In the genomic region with DNA sequence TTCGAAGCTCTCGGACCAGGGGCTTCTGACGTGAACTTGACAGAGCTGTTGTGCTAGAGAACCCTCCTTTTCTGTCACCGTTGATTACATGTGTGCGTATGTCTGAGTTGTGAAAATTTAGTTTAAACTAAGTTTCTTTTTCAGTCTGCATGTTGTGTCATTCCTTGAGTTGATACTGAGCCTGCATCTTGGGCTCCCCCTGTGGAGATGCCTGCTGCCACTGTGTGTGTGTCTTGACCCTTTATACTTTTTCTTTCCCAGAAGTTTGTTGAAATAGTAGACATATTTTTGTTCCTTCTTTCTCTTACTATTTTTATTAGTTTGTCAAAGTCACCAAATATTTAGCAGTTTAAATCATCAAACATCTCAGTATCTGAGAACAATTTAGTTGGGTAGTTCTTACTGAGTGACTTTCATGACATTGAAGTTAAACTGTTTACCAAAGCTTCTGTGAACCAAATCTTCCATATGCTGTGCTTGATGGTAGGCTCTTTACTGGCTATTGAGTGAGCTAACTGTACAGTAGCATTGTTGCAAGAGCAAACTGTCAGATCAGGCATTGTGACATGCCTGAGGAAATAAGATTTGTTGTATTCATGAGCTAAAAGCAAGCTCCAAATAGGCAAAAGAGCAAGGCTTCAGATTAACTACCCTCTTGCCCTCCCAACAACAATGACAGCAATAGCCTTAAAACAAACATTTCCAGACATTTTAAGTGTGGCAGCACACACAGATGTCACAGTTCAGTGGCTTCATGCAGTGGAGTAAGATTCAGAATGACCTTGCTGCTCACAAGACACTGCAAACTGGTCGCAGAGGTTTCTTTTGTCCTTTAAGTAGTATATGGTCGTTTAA, we compare ENCODE assay signal across 19 mouse cellular contexts. TPM values are rescaled to one million over a fixed set of nuclear protein-coding genes. Genes with fewer than 3 reads are reported as not detected.
DNase-seq lines count a peak whose midpoint lies in the region; ATAC-seq lines count a peak whose summit lies in the region.
"Had no signal": no experiment of that assay in that cellular context is flagged by ENCODE, and none has a peak within 500 bp of the region (broad histone marks: within the 10 kb centered on the region; RNA-seq: fewer than 3 reads in every experiment).

No protein-coding gene starts in this region.

- WGBS in kidney, embryonic 15.5 days: 77% methylated on average over 7 of the region's 7 CpGs
- 81% methylated on average over 7 of the region's 7 CpGs for WGBS in liver, embryonic 15.5 days (ENCODE audit: insufficient replicate concordance)

- no peaks in the 10 kb centered on the region for H3K9me3 ChIP-seq in kidney, embryonic 15.5 days (replicated peaks)
- no peaks in the 10 kb centered on the region for H3K9me3 ChIP-seq in liver, embryonic 15.5 days (replicated peaks)
- H3K9me3 ChIP-seq: embryonic facial prominence, embryonic 12.5 days; forebrain, embryonic 10.5 days; heart, embryonic 12.5 days; hindbrain, embryonic 15.5 days; limb, embryonic 10.5 days; midbrain, embryonic 15.5 days had no signal

- no peak for DNase-seq in kidney, adult 11 months
- peak; percentile 7 for DNase-seq in lung, postnatal 10 days
- no peak for DNase-seq in lung, adult 18-20 months
- no peak for DNase-seq in left cerebral cortex, adult 18-20 months (ENCODE audit: low spot score in 2 of 2)
- DNase-seq in testis, postnatal 14 days (ENCODE audit: low spot score): no peak
- DNase-seq: cerebellum, adult 8-10 months; gastrocnemius, postnatal 14 days; heart, postnatal 36 days had no signal

- H3K27me3 ChIP-seq in kidney, embryonic 15.5 days: no peaks in the 10 kb centered on the region
- no peaks in the 10 kb centered on the region for H3K27me3 ChIP-seq in liver, embryonic 15.5 days
- H3K27me3 ChIP-seq: embryonic facial prominence, embryonic 12.5 days; heart, embryonic 12.5 days; hindbrain, embryonic 15.5 days; midbrain, embryonic 15.5 days; Patski had no signal

- H3K27ac ChIP-seq in kidney, embryonic 15.5 days: 0 out of 2 replicates have a peak overlapping the region, but pooled peaks have one; percentile 13
- peak overlapping the region; percentile 78 for H3K27ac ChIP-seq in liver, embryonic 15.5 days (replicated peaks)
- H3K27ac ChIP-seq: embryonic facial prominence, embryonic 12.5 days; forebrain, embryonic 10.5 days; hindbrain, embryonic 15.5 days; limb, embryonic 10.5 days; midbrain, embryonic 15.5 days had no signal

- no peak for ATAC-seq in kidney, embryonic 15.5 days (replicated peaks; ENCODE audit: low FRiP score)
- ATAC-seq in liver, embryonic 15.5 days (ENCODE audit: insufficient read depth): peak; percentile 36
- ATAC-seq: activated CD4-positive, CD25-positive, alpha-beta regulatory T cell, adult 4 months; intestine, embryonic 16.5 days; midbrain, embryonic 15.5 days; Patski had no signal

- no peak overlapping the region for H3K4me2 ChIP-seq in kidney, embryonic 15.5 days
- peak overlapping the region; percentile 34 for H3K4me2 ChIP-seq in liver, embryonic 15.5 days
- H3K4me2 ChIP-seq: embryonic facial prominence, embryonic 12.5 days; heart, embryonic 12.5 days; hindbrain, embryonic 15.5 days; midbrain, embryonic 15.5 days had no signal

- H3K9ac ChIP-seq in kidney, embryonic 15.5 days: no peak overlapping the region
- no peak overlapping the region for H3K9ac ChIP-seq in liver, embryonic 15.5 days
- H3K9ac ChIP-seq: embryonic facial prominence, embryonic 12.5 days; heart, embryonic 12.5 days; hindbrain, embryonic 15.5 days; midbrain, embryonic 15.5 days had no signal

- H3K36me3 ChIP-seq in kidney, embryonic 15.5 days: peaks cover 30% of the 10 kb centered on the region
- H3K36me3 ChIP-seq in liver, embryonic 15.5 days (replicated peaks): peaks cover 28% of the 10 kb centered on the region

- no peak overlapping the region for H3K4me3 ChIP-seq in kidney, embryonic 15.5 days (replicated peaks)
- H3K4me3 ChIP-seq in liver, embryonic 15.5 days (replicated peaks): no peak overlapping the region
- H3K4me3 ChIP-seq: embryonic facial prominence, embryonic 12.5 days; forebrain, embryonic 10.5 days; heart, embryonic 12.5 days; hindbrain, embryonic 15.5 days; limb, embryonic 10.5 days; midbrain, embryonic 15.5 days had no signal

- 0 out of 2 replicates have a peak, but pooled peaks cover 5% of the 10 kb centered on the region for H3K4me1 ChIP-seq in kidney, embryonic 15.5 days
- H3K4me1 ChIP-seq in liver, embryonic 15.5 days (replicated peaks): peaks cover 27% of the 10 kb centered on the region
- H3K4me1 ChIP-seq: embryonic facial prominence, embryonic 12.5 days; forebrain, embryonic 10.5 days; hindbrain, embryonic 15.5 days; limb, embryonic 10.5 days; midbrain, embryonic 15.5 days had no signal

RNA-seq across cellular contexts. Expression of a gene that starts 33.0 kb away (rescaled TPM):
- polyA plus RNA-seq in kidney, embryonic 15.5 days (2015; fragmentation: Nextera tagmentation; extraction: Ambion mirVana): 25.3 and 26.4 TPM in 2 replicates
- polyA plus RNA-seq in liver, embryonic 15.5 days (2015; fragmentation: Nextera tagmentation; extraction: Ambion mirVana): 13.2 and 14.5 TPM in 2 replicates
- 10 to 100 TPM; 23.2 to 26.2 TPM for total RNA-seq in left cerebral cortex, adult 18-20 months (2021)

RNA-seq across cellular contexts. Expression of a gene that starts 53.1 kb away (rescaled TPM):
- polyA plus RNA-seq in kidney, embryonic 15.5 days (2015; fragmentation: Nextera tagmentation; extraction: Ambion mirVana): 86.5 and 90.2 TPM in 2 replicates
- polyA plus RNA-seq in liver, embryonic 15.5 days (2015; fragmentation: Nextera tagmentation; extraction: Ambion mirVana): 46.9 and 52.0 TPM in 2 replicates
- 100 to 1,000 TPM; 144 to 173 TPM for total RNA-seq in left cerebral cortex, adult 18-20 months (2021)
